18 mouse cellular contexts compared by ENCODE assay signal in the genomic region with DNA sequence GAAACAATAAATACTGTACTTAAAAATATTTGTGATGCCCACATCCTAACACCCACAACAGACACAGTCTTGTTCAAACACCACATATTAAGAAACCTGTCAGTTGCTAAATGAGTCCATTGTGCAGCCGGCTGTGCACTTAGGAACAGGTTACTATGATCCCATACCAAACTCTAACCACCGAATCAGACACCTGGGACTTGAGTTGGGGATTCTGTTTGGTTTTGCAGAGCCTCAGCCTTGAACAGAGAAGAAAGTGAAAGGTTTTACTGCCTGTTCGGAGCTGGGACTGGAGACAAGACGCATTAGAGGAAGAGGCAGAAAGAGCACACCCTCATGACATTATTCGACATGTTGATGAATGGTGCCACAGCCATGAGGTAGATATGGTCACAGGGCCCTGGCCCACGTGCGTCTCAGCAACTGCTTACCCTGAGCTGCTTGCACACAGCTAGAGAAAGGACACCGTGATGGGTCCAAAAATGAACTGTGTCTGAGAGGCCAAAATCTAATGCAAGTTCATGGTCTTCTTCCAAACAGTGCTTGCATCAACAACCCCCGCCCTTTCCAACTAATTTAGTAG.
DNase-seq lines count a peak whose midpoint lies in the region; ATAC-seq and TF ChIP-seq lines count a peak whose summit lies in the region.
"Had no signal": no experiment of that assay in that cellular context is flagged by ENCODE, and none has a peak within 500 bp of the region (broad histone marks: within the 10 kb centered on the region; RNA-seq: fewer than 3 reads in every experiment).

No protein-coding gene starts in this region.

- peak; percentile 22 for ATAC-seq in activated CD4-positive, CD25-positive, alpha-beta regulatory T cell, adult 4 months
- ATAC-seq in intestine, embryonic 16.5 days, result no peak
- no peak for ATAC-seq in intestine, postnatal 0 days
- ATAC-seq: forebrain, embryonic 14.5 days; midbrain, embryonic 15.5 days had no signal

- H3K36me3 ChIP-seq in heart, embryonic 10.5 days, result 0 out of 2 replicates have a peak, but pooled peaks cover 9% of the 10 kb centered on the region
- no peaks in the 10 kb centered on the region for H3K36me3 ChIP-seq in intestine, embryonic 16.5 days (ENCODE audit: control insufficient read depth, insufficient read depth, low read length)
- no peaks in the 10 kb centered on the region for H3K36me3 ChIP-seq in intestine, postnatal 0 days (ENCODE audit: control insufficient read depth, insufficient read depth)
- H3K36me3 ChIP-seq: heart, embryonic 15.5 days; hindbrain, embryonic 10.5 days; midbrain, embryonic 15.5 days had no signal

- H3K27ac ChIP-seq in heart, embryonic 10.5 days, result 0 out of 2 replicates have a peak overlapping the region, but pooled peaks have one; percentile 17
- H3K27ac ChIP-seq in intestine, embryonic 16.5 days (ENCODE audit: low read length), result no peak overlapping the region
- no peak overlapping the region for H3K27ac ChIP-seq in intestine, postnatal 0 days (ENCODE audit: low read depth, low read length)
- H3K27ac ChIP-seq: heart, embryonic 15.5 days; hindbrain, embryonic 10.5 days; layer of hippocampus, adult 2 months; midbrain, embryonic 15.5 days had no signal

- TF ChIP-seq CTCF in intestine, postnatal 0 days (IDR thresholded peaks at IDR 0.05; ENCODE audit: low read depth), result no peak

- H3K4me2 ChIP-seq in intestine, embryonic 16.5 days (ENCODE audit: low read depth, low read length), result no peak overlapping the region
- H3K4me2 ChIP-seq in intestine, postnatal 0 days (replicated peaks; ENCODE audit: low read depth), result no peak overlapping the region
- H3K4me2 ChIP-seq: heart, embryonic 15.5 days; midbrain, embryonic 15.5 days had no signal

- intact Hi-C loops in heart, postnatal 36 days (cut with DNase I), result loop anchor here (5.0 kb wide), 2 partner anchors 61 to 504 kb away; no protein-coding TSS in a partner anchor

- H3K27me3 ChIP-seq in heart, embryonic 10.5 days (ENCODE audit: insufficient read depth, poor library complexity, severe bottlenecking), result no peaks in the 10 kb centered on the region
- no peaks in the 10 kb centered on the region for H3K27me3 ChIP-seq in intestine, embryonic 16.5 days (replicated peaks; ENCODE audit: control insufficient read depth, insufficient read depth, low read length)
- H3K27me3 ChIP-seq in intestine, postnatal 0 days (replicated peaks; ENCODE audit: control insufficient read depth, insufficient read depth, low read length), result no peaks in the 10 kb centered on the region
- H3K27me3 ChIP-seq: heart, embryonic 15.5 days; midbrain, embryonic 15.5 days had no signal

- no peak for DNase-seq in heart, embryonic 10.5 days (ENCODE audit: low spot score)
- no peak for DNase-seq in heart, postnatal 36 days
- peak; percentile 9 for DNase-seq in thymus, postnatal 14 days
- DNase-seq in thymus, postnatal 10 days (ENCODE audit: low spot score in 2 of 2), result no peak
- no peak for DNase-seq in lung, adult 18-20 months
- DNase-seq: cerebellum, adult 8-10 months; heart, adult 18-20 months; kidney, postnatal 10 days; thymus, adult 18-20 months had no signal

- no peaks in the 10 kb centered on the region for H3K9me3 ChIP-seq in heart, embryonic 10.5 days
- H3K9me3 ChIP-seq in intestine, embryonic 16.5 days (ENCODE audit: control insufficient read depth, low read length), result no peaks in the 10 kb centered on the region
- H3K9me3 ChIP-seq in intestine, postnatal 0 days (ENCODE audit: control insufficient read depth), result no peaks in the 10 kb centered on the region
- H3K9me3 ChIP-seq: heart, embryonic 15.5 days; hindbrain, embryonic 10.5 days; midbrain, embryonic 15.5 days had no signal

- WGBS in heart, embryonic 10.5 days, result 65% methylated on average over 9 of the region's 9 CpGs
- WGBS in intestine, embryonic 16.5 days, result 52% methylated on average over 9 of the region's 9 CpGs
- WGBS in intestine, postnatal 0 days, result 45% methylated on average over 9 of the region's 9 CpGs

- H3K9ac ChIP-seq in intestine, embryonic 16.5 days (ENCODE audit: low read depth, low read length), result no peak overlapping the region
- no peak overlapping the region for H3K9ac ChIP-seq in intestine, postnatal 0 days (ENCODE audit: low read depth, low read length)
- H3K9ac ChIP-seq: heart, embryonic 15.5 days; midbrain, embryonic 15.5 days had no signal

- H3K4me3 ChIP-seq in heart, embryonic 10.5 days, result no peak overlapping the region
- H3K4me3 ChIP-seq in intestine, embryonic 16.5 days (ENCODE audit: low read length), result no peak overlapping the region
- H3K4me3 ChIP-seq in intestine, postnatal 0 days (ENCODE audit: low read depth, low read length), result no peak overlapping the region
- H3K4me3 ChIP-seq: erythroblast, embryonic 14.5 days; heart, embryonic 15.5 days; hindbrain, embryonic 10.5 days; layer of hippocampus, adult 2 months; midbrain, embryonic 15.5 days had no signal

- peaks cover 40% of the 10 kb centered on the region for H3K4me1 ChIP-seq in heart, embryonic 10.5 days
- peaks cover 21% of the 10 kb centered on the region for H3K4me1 ChIP-seq in intestine, embryonic 16.5 days (ENCODE audit: control insufficient read depth, insufficient read depth, low read length)
- H3K4me1 ChIP-seq in intestine, postnatal 0 days (replicated peaks; ENCODE audit: control insufficient read depth, insufficient read depth, low read length), result peaks cover 7% of the 10 kb centered on the region
